Mouse (Mus musculus): ENCODE data around the gene Psmd11. TPM values are rescaled to one million over a fixed set of nuclear protein-coding genes. Genes with fewer than 3 reads are reported as not detected.

Psmd11 gene
- polyA plus RNA-seq, 2 experiments: 56.8 to 152 TPM

DNA sequence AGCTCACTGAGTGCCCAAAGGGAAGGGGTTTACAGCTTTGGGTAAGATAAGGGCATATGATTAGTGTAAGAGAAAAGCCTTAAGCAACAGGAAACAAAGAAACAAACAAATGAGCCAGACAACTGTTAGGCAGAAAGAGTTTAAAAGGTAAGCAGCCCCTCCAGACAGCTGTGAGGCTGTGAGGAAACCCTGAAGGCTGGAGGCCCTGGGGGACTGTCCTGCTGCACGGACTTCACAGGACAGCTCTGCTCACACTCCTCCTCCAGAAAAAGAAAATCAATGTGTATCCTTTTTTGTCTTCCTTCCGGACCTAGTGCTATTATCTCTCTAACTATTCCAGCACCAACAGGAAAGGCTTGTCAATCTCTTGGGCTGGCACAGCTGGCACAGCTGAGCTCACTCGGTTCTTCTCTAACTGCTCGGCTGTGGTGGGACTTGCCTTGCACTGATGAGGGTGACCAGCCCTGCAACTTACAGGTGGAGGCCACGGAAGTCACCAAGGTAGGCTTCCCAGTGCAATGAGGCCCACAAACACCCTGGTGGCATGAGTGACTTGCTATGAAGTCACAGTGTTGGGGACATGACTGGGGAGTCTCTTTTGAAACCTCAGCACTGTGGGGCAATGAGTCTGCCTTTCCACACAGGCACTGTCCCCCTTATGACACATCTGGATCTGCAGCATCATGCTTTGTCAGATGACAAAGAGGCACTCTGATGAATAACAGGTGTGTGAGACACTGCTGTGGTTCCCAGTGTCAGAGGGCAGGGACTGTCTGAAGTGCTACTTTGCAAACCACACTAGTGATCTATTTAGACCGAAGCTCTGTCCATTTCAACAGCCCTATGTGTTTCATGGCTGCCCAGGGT, 76.3 kb downstream of the Psmd11 start:
- Histone ChIP-seq H3K4me3 (ENCODE audit: insufficient read depth in 1 of 2, low read depth in 2 of 2, low read length in 2 of 2) (no peak overlapping the region), H3K36me3 (replicated peaks; ENCODE audit: control insufficient read depth, insufficient read depth, low read depth) (no peaks in the 10 kb centered on the region), H3K27ac (no peak overlapping the region), H3K4me2 (ENCODE audit: low read depth) (no peak overlapping the region), H3K27me3 (ENCODE audit: control insufficient read depth, insufficient read depth, low read length) (no peaks in the 10 kb centered on the region), H3K4me1 (replicated peaks; ENCODE audit: control insufficient read depth in 2 of 2, insufficient read depth in 2 of 2, low read length in 1 of 2) (peaks cover 0 to 5% of the 10 kb centered on the region in 2 experiments; a peak in 1 of 4 replicates), H3K9me3 (ENCODE audit: control insufficient read depth, low read length) (no peaks in the 10 kb centered on the region), H3K9ac (replicated peaks) (no peak overlapping the region)
- TF ChIP-seq CTCF (IDR thresholded peaks at IDR 0.05; ENCODE audit: low read depth): no peak
- TF ChIP-seq EP300 (IDR thresholded peaks at IDR 0.05; ENCODE audit: low read depth): no peak
- ATAC-seq (ENCODE audit: insufficient read depth) (no peak), DNase-seq (ENCODE audit: low read depth in 3 of 3, low spot score in 3 of 3) (no peak)
- WGBS (ENCODE audit: insufficient replicate concordance): 18% methylated on average over 6 of the region's 6 CpGs

DNA sequence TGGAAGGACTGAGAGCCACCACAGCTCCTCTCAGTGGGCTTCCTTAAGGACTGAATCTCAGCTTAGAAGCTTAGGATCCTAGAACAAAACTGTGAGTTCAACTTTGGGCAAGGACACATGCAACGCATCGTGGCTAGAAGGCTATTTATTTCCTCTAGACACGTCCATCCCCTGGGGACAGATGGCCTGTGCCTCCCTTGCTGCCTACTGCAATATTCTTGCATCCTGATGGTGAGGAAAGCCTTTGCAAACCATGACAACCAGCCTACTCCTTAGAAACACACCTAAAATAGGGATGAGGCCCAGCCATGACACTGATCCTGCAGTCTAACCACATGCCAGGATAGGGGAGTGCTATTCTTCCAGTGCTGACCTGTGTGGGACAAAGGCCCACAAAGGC, 77.2 kb downstream of the Psmd11 start:
- Histone ChIP-seq H3K4me3 (ENCODE audit: insufficient read depth in 1 of 2, low read depth in 2 of 2, low read length in 2 of 2) (no peak overlapping the region), H3K27ac (no peak overlapping the region), H3K27me3 (ENCODE audit: control insufficient read depth, insufficient read depth, low read length) (no peaks in the 10 kb centered on the region), H3K36me3 (replicated peaks; ENCODE audit: control insufficient read depth, insufficient read depth, low read depth) (no peaks in the 10 kb centered on the region), H3K4me1 (replicated peaks; ENCODE audit: control insufficient read depth in 2 of 2, insufficient read depth in 2 of 2, low read length in 1 of 2) (peaks cover 0 to 5% of the 10 kb centered on the region in 2 experiments; a peak in 1 of 4 replicates), H3K4me2 (ENCODE audit: low read depth) (no peak overlapping the region), H3K9me3 (ENCODE audit: control insufficient read depth, low read length) (no peaks in the 10 kb centered on the region), H3K9ac (replicated peaks) (no peak overlapping the region)
- WGBS (ENCODE audit: insufficient replicate concordance): 63% methylated on average over 3 of the region's 3 CpGs
- DNase-seq (ENCODE audit: low read depth in 3 of 3, low spot score in 3 of 3): no peak
- ATAC-seq (ENCODE audit: insufficient read depth): no peak
- TF ChIP-seq CTCF (IDR thresholded peaks at IDR 0.05; ENCODE audit: low read depth) (no peak), EP300 (IDR thresholded peaks at IDR 0.05; ENCODE audit: low read depth) (no peak)

DNA sequence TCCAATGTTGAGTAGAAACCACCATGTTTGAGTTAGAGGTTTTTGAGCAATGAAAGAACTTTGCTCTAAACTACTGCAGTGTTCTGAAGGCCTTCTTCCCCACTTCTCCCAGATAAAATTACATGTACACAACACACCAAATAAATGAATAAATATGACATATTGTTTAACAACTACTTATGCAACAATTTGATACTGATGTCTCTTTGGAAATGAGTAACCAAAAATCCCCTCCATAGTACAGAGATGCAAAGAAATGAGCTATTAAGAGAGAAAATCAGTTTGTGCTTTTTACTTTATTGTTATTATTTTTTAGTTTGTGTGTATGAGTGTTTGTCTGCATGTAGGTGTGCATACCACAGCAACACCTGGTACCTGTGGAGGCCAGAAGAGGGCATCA, 78.1 kb downstream of the Psmd11 start:
- Histone ChIP-seq H3K4me2 (ENCODE audit: low read depth) (no peak overlapping the region), H3K4me3 (ENCODE audit: insufficient read depth in 1 of 2, low read depth in 2 of 2, low read length in 2 of 2) (no peak overlapping the region), H3K27ac (no peak overlapping the region), H3K4me1 (replicated peaks; ENCODE audit: control insufficient read depth in 2 of 2, insufficient read depth in 2 of 2, low read length in 1 of 2) (peaks cover 0 to 5% of the 10 kb centered on the region in 2 experiments; a peak in 1 of 4 replicates), H3K27me3 (ENCODE audit: control insufficient read depth, insufficient read depth, low read length) (no peaks in the 10 kb centered on the region), H3K9ac (replicated peaks) (no peak overlapping the region), H3K36me3 (replicated peaks; ENCODE audit: control insufficient read depth, insufficient read depth, low read depth) (no peaks in the 10 kb centered on the region), H3K9me3 (ENCODE audit: control insufficient read depth, low read length) (no peaks in the 10 kb centered on the region)
- TF ChIP-seq CTCF (IDR thresholded peaks at IDR 0.05; ENCODE audit: low read depth): no peak
- no peak for TF ChIP-seq EP300 (IDR thresholded peaks at IDR 0.05; ENCODE audit: low read depth)
- ATAC-seq (ENCODE audit: insufficient read depth) (no peak), DNase-seq (ENCODE audit: low read depth in 3 of 3, low spot score in 3 of 3) (no peak)

DNA sequence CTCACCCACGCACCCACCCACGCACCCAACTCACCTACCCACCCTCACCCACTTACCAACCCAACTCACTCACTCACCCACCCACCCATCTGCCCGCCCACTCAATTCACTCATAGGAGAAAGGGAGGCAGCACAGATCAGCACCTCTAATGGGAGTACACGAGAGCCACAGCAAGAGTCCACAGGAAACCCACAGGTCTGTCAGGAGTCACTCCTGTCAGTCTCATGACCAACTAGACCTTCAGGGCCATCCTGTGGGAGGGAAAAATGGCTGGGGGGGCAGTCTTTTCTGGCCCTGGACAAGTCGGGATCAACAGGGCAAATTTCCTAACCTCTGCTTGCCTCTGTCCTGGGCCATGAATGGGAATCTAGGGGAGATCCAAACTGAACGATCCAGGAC, 79.4 kb downstream of the Psmd11 start:
- Histone ChIP-seq H3K4me3 (ENCODE audit: insufficient read depth in 1 of 2, low read depth in 2 of 2, low read length in 2 of 2) (no peak overlapping the region), H3K4me2 (ENCODE audit: low read depth) (no peak overlapping the region), H3K9me3 (ENCODE audit: control insufficient read depth, low read length) (no peaks in the 10 kb centered on the region), H3K27me3 (ENCODE audit: control insufficient read depth, insufficient read depth, low read length) (no peaks in the 10 kb centered on the region), H3K4me1 (replicated peaks; ENCODE audit: control insufficient read depth in 2 of 2, insufficient read depth in 2 of 2, low read length in 1 of 2) (peaks cover 0 to 5% of the 10 kb centered on the region in 2 experiments; a peak in 1 of 4 replicates), H3K9ac (replicated peaks) (no peak overlapping the region), H3K36me3 (replicated peaks; ENCODE audit: control insufficient read depth, insufficient read depth, low read depth) (no peaks in the 10 kb centered on the region), H3K27ac (no peak overlapping the region)
- WGBS (ENCODE audit: insufficient replicate concordance): 58% methylated on average over 6 of the region's 6 CpGs
- TF ChIP-seq EP300 (IDR thresholded peaks at IDR 0.05; ENCODE audit: low read depth) (no peak), CTCF (IDR thresholded peaks at IDR 0.05; ENCODE audit: low read depth) (no peak)
- ATAC-seq (ENCODE audit: insufficient read depth) (no peak), DNase-seq (ENCODE audit: low read depth in 3 of 3, low spot score in 3 of 3) (no peak)

DNA sequence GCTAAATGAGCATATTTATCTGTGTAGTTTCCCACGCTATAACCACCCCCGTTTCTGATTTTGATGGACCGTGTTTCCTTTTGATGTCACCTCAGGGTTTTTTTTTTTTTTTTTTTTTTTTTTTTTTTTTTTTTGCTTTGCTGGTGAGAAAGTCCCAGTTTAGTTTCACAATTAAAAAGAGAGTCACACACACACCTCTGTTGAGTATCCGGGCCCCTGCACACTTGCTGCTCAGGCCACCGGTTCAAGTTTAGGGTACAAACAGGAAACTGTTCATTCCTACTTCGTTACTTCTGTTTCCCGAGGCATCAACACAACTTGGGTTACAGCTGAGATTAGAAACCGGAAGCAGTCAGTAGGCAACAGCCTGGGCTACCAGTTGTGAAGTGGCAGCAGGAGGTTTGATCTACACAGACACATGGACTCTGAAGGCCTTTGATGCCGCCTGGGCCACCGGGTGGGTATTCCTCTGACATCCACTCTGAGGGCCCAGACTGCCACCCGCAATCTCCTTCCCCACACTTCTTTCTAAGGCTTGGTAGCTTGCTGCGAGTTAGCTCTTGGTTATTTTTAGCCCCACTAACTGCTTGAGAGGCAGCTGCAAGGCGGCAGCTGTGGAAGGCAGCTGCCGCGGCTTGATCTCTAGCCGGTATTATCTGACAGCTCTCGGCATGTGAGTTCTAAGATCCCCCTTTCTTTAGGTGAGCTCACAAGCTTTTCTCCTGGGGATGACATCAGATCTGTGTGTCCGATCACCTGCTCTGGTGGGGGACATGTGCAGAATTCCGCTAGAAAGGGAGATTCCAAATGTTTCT, 80.2 kb downstream of the Psmd11 start:
- Histone ChIP-seq H3K36me3 (replicated peaks; ENCODE audit: control insufficient read depth, insufficient read depth, low read depth) (no peaks in the 10 kb centered on the region), H3K4me3 (ENCODE audit: insufficient read depth in 1 of 2, low read depth in 2 of 2, low read length in 2 of 2) (no peak overlapping the region), H3K4me2 (ENCODE audit: low read depth) (no peak overlapping the region), H3K27me3 (ENCODE audit: control insufficient read depth, insufficient read depth, low read length) (no peaks in the 10 kb centered on the region), H3K4me1 (replicated peaks; ENCODE audit: control insufficient read depth in 2 of 2, insufficient read depth in 2 of 2, low read length in 1 of 2) (peaks cover 0 to 5% of the 10 kb centered on the region in 2 experiments; a peak in 1 of 4 replicates), H3K9me3 (ENCODE audit: control insufficient read depth, low read length) (no peaks in the 10 kb centered on the region), H3K27ac (no peak overlapping the region), H3K9ac (replicated peaks) (no peak overlapping the region)
- no peak for ATAC-seq (ENCODE audit: insufficient read depth)
- DNase-seq (ENCODE audit: low read depth in 3 of 3, low spot score in 3 of 3): no peak
- WGBS (ENCODE audit: insufficient replicate concordance): 16% methylated on average over 19 of the region's 19 CpGs
- no peak for TF ChIP-seq EP300 (IDR thresholded peaks at IDR 0.05; ENCODE audit: low read depth)
- TF ChIP-seq CTCF (IDR thresholded peaks at IDR 0.05; ENCODE audit: low read depth): no peak

Measured in liver, embryonic 14.5 days (tissue).